Mouse (Mus musculus) left cerebral cortex, postnatal 10 days (tissue): ENCODE results near the gene Bcl9l. TPM values are rescaled to one million over a fixed set of nuclear protein-coding genes. Genes with fewer than 3 reads are reported as not detected.

Experiments used
- DNase-seq, 2 experiments: peaks; one replicate each; pipeline ENCODE4 v3.0.0; 2021 to 2022; ENCODE audit warnings: low spot score in 2 of 2, mixed read lengths in 1 of 2; ENCODE audit errors: extremely low spot score in 1 of 2
- intact Hi-C: fragments of 180-260 bp; cut with DNase I; formaldehyde crosslinking; loops from one replicate; pipeline ENCODE4 v1.15.1; 2025
- total RNA-seq, 2 experiments: library from RNA; stranded (reverse); gene quantifications; 2 replicates each; pipeline ENCODE4 v1.2.3; 2021

The Bcl9l gene
- total RNA-seq, 2 experiments from 2014 or later = 85.4 to 98.1 TPM

- intact Hi-C loops = loop anchor here (5.0 kb wide), 1 partner anchor 95 kb away; the partner anchor contains the start of gene Ddx6
- DNase-seq = no peak
These were observed 24.7 kb downstream of the Bcl9l start for GRCm38 (mm10) chr9:44507345-44507744.

- intact Hi-C loops = loop anchor here (5.0 kb wide), 1 partner anchor 94 kb away; the partner anchor contains the start of gene Ddx6
- DNase-seq = no peak
These were observed 25.5 kb downstream of the Bcl9l start for GRCm38 (mm10) chr9:44508124-44508619.

GRCm38 (mm10) chr9:44508721-44509486 lies 26.3 kb downstream of the Bcl9l start:
- DNase-seq = no peak
- intact Hi-C loops = loop anchor here (5.0 kb wide), 1 partner anchor 93 kb away; the partner anchor contains the start of gene Ddx6

GRCm38 (mm10) chr9:44509487-44510354 lies 27.1 kb downstream of the Bcl9l start:
- intact Hi-C loops = loop anchor here (5.0 kb wide), 1 partner anchor 93 kb away; the partner anchor contains the start of gene Ddx6
- DNase-seq = peak; percentile 71 to 92

GRCm38 (mm10) chr9:44510355-44510871 lies 27.8 kb downstream of the Bcl9l start:
- no peak for DNase-seq

GRCm38 (mm10) chr9:44510872-44511601 lies 28.4 kb downstream of the Bcl9l start:
- DNase-seq = no peak
- intact Hi-C loops = no loop called here

More at GRCm38 (mm10) chr9:44510355-44510871, 27.8 kb downstream of the Bcl9l start:
- intact Hi-C loops = no loop called here

- DNase-seq = no peak
- intact Hi-C loops = no loop called here
These were observed 29.5 kb downstream of the Bcl9l start for GRCm38 (mm10) chr9:44511935-44512716.

GRCm38 (mm10) chr9:44512717-44513003 lies 30.0 kb downstream of the Bcl9l start:
- intact Hi-C loops = no loop called here
- DNase-seq = no peak

GRCm38 (mm10) chr9:44513121-44513520 lies 30.5 kb downstream of the Bcl9l start:
- no peak for DNase-seq
- intact Hi-C loops = no loop called here

GRCm38 (mm10) chr9:44513610-44514009 lies 31.0 kb downstream of the Bcl9l start:
- DNase-seq = no peak
- intact Hi-C loops = no loop called here

GRCm38 (mm10) chr9:44514147-44514546 lies 31.5 kb downstream of the Bcl9l start:
- DNase-seq = no peak
- intact Hi-C loops = no loop called here

- DNase-seq = peak in 1 of 2 experiments; percentile 67
- intact Hi-C loops = no loop called here
These were observed 32.6 kb downstream of the Bcl9l start for GRCm38 (mm10) chr9:44515131-44515751.

- intact Hi-C loops = no loop called here
- no peak for DNase-seq
These were observed 33.3 kb downstream of the Bcl9l start for GRCm38 (mm10) chr9:44515891-44516290.

GRCm38 (mm10) chr9:44517368-44517767 lies 34.7 kb downstream of the Bcl9l start:
- no peak for DNase-seq
- intact Hi-C loops = no loop called here

GRCm38 (mm10) chr9:44518068-44518467 lies 35.4 kb downstream of the Bcl9l start:
- peak in 1 of 2 experiments; percentile 83 for DNase-seq
- intact Hi-C loops = no loop called here

- intact Hi-C loops = no loop called here
- no peak for DNase-seq
These were observed 39.3 kb downstream of the Bcl9l start for GRCm38 (mm10) chr9:44521927-44522326.

GRCm38 (mm10) chr9:44523686-44524085 lies 41.1 kb downstream of the Bcl9l start:
- intact Hi-C loops = no loop called here
- no peak for DNase-seq
